Mouse (Mus musculus) limb, embryonic 10.5 days (tissue): ENCODE data around the gene Magi1. TPM values are rescaled to one million over a fixed set of nuclear protein-coding genes. Genes with fewer than 3 reads are reported as not detected.

Experiments used
- DNase-seq: peaks from one replicate; pipeline ENCODE4 v3.0.0-alpha.2; 2017; ENCODE audit warnings: low spot score
- H3K27ac ChIP-seq: fragments of 300-500 bp; sonication (generic); 2 replicates; pipeline ENCODE4 v1.5.1; 2016; ENCODE audit warnings: mild to moderate bottlenecking
- H3K27me3 ChIP-seq: fragments of 300-500 bp; sonication (generic); 2 replicates; pipeline ENCODE4 v1.6.1; 2016; ENCODE audit warnings: low read depth, mild to moderate bottlenecking; ENCODE audit not compliant: poor library complexity, severe bottlenecking
- H3K36me3 ChIP-seq: fragments of 300-500 bp; sonication (generic); 2 replicates; pipeline ENCODE4 v1.6.1; 2016; ENCODE audit warnings: mild to moderate bottlenecking, moderate library complexity
- H3K4me1 ChIP-seq: fragments of 300-500 bp; sonication (generic); 2 replicates; pipeline ENCODE4 v1.6.1; 2016
- H3K4me3 ChIP-seq: fragments of 300-500 bp; sonication (generic); 2 replicates; pipeline ENCODE4 v1.5.1; 2016; ENCODE audit warnings: mild to moderate bottlenecking, moderate library complexity
- H3K9me3 ChIP-seq: fragments of 300-500 bp; sonication (generic); replicated peaks from 2 replicates; pipeline ENCODE4 v1.6.1; 2016; ENCODE audit warnings: mild to moderate bottlenecking
- WGBS: fragments of 180-500 bp; shearing (Covaris S2); methylation state at CpG from one replicate; pipeline ENCODE4 v1.1.7; 2016; 5-methylcytosine and 5-hydroxymethylcytosine counted together
- polyA plus RNA-seq: library from polyadenylated mRNA; unstranded; fragments of >200 nt; fragmentation: Nextera tagmentation; extraction: Ambion mirVana; gene quantifications from 2 replicates; pipeline ENCODE4 v1.2.1, GENCODE M21; 2016

The Magi1 gene
- polyA plus RNA-seq, 1 experiment from 2014 or later, result 16.7 TPM

- DNase-seq, result no peak
- Histone ChIP-seq H3K4me1 (peaks cover 23% of the 10 kb centered on the region), H3K4me3 (no peak overlapping the region), H3K27me3 (no peaks in the 10 kb centered on the region), H3K27ac (peak overlapping the region; percentile 68), H3K9me3 (no peaks in the 10 kb centered on the region), H3K36me3 (no peaks in the 10 kb centered on the region)
- WGBS, result 54% methylated on average over 8 of the region's 8 CpGs
These were observed 427.7 kb downstream of the Magi1 start for GRCm38 (mm10) chr6:93855806-93856641.

DNA sequence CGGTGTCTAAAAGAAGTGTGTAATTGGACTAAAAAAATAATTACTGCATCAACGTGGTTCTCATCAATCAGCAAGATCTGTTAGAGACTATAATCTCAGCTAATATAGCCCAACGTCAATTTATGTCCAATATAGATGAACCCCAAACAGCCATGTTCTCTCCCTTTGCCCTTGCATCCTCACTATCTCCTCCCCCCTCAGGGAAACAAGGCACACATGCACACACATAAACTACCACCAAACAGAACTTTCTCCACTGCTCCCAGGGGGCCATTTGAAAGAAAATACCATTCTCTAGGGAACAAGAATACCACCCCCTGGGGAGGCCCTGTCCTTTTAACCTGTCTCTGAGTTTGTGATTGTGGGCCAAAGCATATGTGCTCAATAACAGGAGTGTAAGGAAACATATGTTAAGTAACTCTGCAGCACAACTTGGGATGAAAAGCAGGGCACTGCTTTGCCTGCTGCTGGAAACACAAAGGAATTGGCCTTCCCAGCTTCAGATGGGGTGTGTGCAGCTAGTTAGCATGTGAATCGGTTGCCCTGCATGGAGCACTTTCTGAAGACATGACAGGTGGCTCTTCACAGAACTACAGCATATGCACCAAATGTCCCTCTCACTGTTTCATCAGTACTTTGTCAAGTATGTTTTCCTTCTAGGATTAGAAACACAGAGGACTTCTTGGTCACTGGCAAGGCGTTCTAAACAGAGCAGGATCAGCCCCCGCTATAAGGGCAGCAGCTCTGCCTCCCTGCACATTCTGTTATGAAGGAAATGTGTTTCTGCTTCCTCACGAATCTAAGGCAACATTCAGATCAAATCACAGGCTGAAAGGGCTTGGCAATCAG, 434.6 kb downstream of the Magi1 start:
- 63% methylated on average over 7 of the region's 7 CpGs for WGBS
- no peak overlapping the region for H3K27ac ChIP-seq
- H3K27me3 ChIP-seq, result no peaks in the 10 kb centered on the region
- DNase-seq, result no peak
- H3K36me3 ChIP-seq, result no peaks in the 10 kb centered on the region
- H3K4me1 ChIP-seq, result peaks cover 20% of the 10 kb centered on the region
- no peak overlapping the region for H3K4me3 ChIP-seq
- no peaks in the 10 kb centered on the region for H3K9me3 ChIP-seq

GRCm38 (mm10) chr6:93845498-93845897, 438.2 kb downstream of the Magi1 start:
- no peak overlapping the region for H3K4me3 ChIP-seq
- DNase-seq, result no peak
- H3K4me1 ChIP-seq, result peaks cover 16% of the 10 kb centered on the region
- WGBS, result 82% methylated on average over 3 of the region's 3 CpGs
- H3K36me3 ChIP-seq, result no peaks in the 10 kb centered on the region
- H3K27me3 ChIP-seq, result no peaks in the 10 kb centered on the region
- no peaks in the 10 kb centered on the region for H3K9me3 ChIP-seq
- H3K27ac ChIP-seq, result no peak overlapping the region

DNA sequence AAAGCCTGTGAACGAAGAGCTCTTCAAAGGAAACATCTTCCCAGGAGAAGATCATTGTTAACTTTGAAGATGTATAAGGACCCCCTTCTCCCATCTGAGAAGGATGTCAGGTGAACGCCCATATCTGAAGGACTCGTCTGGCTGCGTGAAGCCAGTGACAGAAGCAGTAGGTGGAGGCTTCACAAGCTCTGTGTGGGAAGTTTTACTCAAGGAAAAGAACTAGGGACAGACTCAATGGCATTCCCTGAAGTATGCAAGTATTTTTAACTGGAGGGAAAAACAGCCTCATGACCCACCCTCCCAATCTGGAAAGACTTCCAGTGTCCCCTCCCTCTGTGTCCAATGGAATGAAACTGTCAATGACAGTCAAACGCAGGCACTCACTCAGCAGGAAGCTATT, 438.6 kb downstream of the Magi1 start:
- no peaks in the 10 kb centered on the region for H3K9me3 ChIP-seq
- no peaks in the 10 kb centered on the region for H3K27me3 ChIP-seq
- H3K4me1 ChIP-seq, result peaks cover 16% of the 10 kb centered on the region
- H3K36me3 ChIP-seq, result no peaks in the 10 kb centered on the region
- H3K4me3 ChIP-seq, result no peak overlapping the region
- no peak for DNase-seq
- WGBS, result 83% methylated on average over 5 of the region's 5 CpGs
- no peak overlapping the region for H3K27ac ChIP-seq

DNA sequence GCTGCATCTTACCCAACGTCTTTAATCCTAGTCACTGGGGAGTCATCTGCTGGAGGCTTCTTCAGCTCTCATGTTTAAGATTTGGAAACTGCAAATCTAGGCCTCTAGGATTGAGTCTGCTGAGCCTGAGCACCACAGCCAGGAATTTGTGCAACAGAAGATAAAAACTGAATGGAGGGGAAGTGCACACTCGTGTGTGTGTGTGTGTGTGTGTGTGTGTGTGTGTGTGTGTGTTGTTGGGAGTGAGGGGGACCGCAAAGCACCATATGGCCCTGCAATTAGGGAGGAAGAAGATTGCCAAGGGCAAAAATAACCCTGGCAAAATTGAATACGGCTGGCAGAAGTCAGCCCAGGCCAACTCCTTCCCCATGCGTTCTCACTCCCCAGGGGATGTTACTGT, 439.1 kb downstream of the Magi1 start:
- no peak for DNase-seq
- WGBS, result 74% methylated on average over 5 of the region's 5 CpGs
- Histone ChIP-seq H3K36me3 (no peaks in the 10 kb centered on the region), H3K27me3 (no peaks in the 10 kb centered on the region), H3K4me1 (peaks cover 17% of the 10 kb centered on the region), H3K27ac (no peak overlapping the region), H3K9me3 (no peaks in the 10 kb centered on the region), H3K4me3 (no peak overlapping the region)

DNA sequence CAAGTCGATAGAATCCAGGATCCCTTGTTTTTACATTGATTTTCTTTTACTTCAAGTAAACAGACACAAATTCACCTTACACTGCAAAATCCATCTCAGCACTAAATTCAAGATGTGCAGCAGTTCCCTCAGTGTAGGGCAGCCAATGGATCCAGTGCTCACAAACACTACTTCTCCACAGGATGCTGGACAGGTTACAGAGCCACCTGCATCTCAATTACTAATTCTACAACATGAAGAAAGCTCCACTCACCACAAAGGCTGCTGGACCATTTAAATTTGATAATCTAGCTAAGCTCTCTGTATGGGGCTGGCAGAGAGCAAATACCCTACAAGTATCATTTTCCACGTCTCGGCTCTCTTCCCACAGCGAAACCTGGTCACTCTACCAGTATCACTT, 445.3 kb downstream of the Magi1 start:
- Histone ChIP-seq H3K4me1 (peaks cover 7% of the 10 kb centered on the region), H3K27ac (no peak overlapping the region), H3K27me3 (no peaks in the 10 kb centered on the region), H3K4me3 (no peak overlapping the region), H3K9me3 (no peaks in the 10 kb centered on the region), H3K36me3 (no peaks in the 10 kb centered on the region)
- WGBS, result 94% methylated on average over 4 of the region's 4 CpGs
- DNase-seq, result no peak

DNA sequence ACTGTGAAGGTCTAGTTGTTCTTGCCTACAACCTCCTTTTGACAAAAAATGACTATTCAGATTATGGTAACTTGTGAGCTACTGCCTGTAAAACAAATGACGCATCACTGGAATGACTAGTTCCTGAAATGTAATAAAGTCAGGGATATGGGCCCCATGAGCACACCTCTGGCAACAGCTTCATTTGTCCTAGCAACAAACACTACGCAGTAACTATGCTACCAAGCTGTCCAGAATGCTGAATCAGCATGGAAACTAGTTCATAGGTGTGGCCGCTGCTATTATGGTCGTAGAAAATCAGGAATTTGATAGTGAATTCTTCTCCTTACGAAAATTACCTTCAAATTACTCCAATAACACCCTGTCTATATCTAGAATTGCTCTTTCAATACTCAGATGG, 447.1 kb downstream of the Magi1 start:
- no peak for DNase-seq
- Histone ChIP-seq H3K27me3 (no peaks in the 10 kb centered on the region), H3K4me1 (peaks cover 7% of the 10 kb centered on the region), H3K27ac (no peak overlapping the region), H3K9me3 (no peaks in the 10 kb centered on the region), H3K36me3 (no peaks in the 10 kb centered on the region), H3K4me3 (no peak overlapping the region)
- WGBS, result 95% methylated on average over 5 of the region's 5 CpGs

DNA sequence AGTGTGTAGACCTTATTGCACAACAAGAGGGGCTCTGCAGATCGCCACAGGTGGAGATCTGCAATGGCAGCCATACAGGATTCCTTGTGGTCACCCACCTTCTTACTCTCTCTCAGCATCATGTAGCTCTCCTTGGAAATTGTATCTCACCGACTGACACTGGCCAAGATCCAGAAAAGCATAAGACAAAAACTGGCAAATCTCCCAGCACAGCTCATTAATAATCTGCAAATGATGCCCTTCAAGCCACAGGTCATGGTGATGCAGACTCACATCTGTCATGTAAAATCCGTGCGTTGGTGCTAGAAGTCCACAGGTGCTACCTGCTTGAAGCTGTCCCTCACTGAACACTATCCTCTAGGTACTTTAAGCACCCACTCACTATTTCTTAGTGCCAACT, 448.5 kb downstream of the Magi1 start:
- H3K4me1 ChIP-seq, result peaks cover 18% of the 10 kb centered on the region
- H3K27me3 ChIP-seq, result peaks cover 5% of the 10 kb centered on the region; the same call in 1 of the 2 replicates
- H3K9me3 ChIP-seq, result no peaks in the 10 kb centered on the region
- H3K27ac ChIP-seq, result no peak overlapping the region
- DNase-seq, result no peak
- 92% methylated on average over 4 of the region's 4 CpGs for WGBS
- no peak overlapping the region for H3K4me3 ChIP-seq
- no peaks in the 10 kb centered on the region for H3K36me3 ChIP-seq

GRCm38 (mm10) chr6:93828262-93828661, 455.5 kb downstream of the Magi1 start:
- DNase-seq, result no peak
- H3K36me3 ChIP-seq, result no peaks in the 10 kb centered on the region
- 82% methylated on average over 6 of the region's 6 CpGs for WGBS
- H3K4me1 ChIP-seq, result peaks cover 33% of the 10 kb centered on the region
- H3K27ac ChIP-seq, result no peak overlapping the region
- H3K9me3 ChIP-seq, result no peaks in the 10 kb centered on the region
- no peak overlapping the region for H3K4me3 ChIP-seq
- peaks cover 5% of the 10 kb centered on the region; the same call in 1 of the 2 replicates for H3K27me3 ChIP-seq

DNA sequence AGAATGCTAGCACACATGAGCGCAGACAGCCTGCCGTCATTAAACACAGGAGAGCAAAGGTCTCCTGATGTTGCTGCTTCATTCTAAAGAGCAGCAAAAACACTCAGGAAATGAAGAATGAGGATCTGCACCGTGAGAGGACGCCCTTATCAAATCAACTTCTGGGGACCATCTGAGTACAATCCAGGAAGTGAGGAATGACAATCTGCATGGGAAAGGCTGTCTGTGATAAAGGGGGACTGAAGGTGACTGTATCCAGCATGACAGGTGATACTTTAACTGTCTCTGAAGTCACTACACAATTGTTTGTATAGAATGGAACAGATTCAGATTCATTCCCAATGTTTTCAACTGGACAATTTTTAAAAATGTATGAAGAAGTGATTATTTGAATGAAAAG, 456.8 kb downstream of the Magi1 start:
- H3K4me3 ChIP-seq, result no peak overlapping the region
- no peaks in the 10 kb centered on the region for H3K9me3 ChIP-seq
- no peak overlapping the region for H3K27ac ChIP-seq
- H3K4me1 ChIP-seq, result peaks cover 40% of the 10 kb centered on the region
- peaks cover 5% of the 10 kb centered on the region; the same call in 1 of the 2 replicates for H3K27me3 ChIP-seq
- DNase-seq, result no peak
- no peaks in the 10 kb centered on the region for H3K36me3 ChIP-seq
- WGBS, result 71% methylated on average over 4 of the region's 4 CpGs

DNA sequence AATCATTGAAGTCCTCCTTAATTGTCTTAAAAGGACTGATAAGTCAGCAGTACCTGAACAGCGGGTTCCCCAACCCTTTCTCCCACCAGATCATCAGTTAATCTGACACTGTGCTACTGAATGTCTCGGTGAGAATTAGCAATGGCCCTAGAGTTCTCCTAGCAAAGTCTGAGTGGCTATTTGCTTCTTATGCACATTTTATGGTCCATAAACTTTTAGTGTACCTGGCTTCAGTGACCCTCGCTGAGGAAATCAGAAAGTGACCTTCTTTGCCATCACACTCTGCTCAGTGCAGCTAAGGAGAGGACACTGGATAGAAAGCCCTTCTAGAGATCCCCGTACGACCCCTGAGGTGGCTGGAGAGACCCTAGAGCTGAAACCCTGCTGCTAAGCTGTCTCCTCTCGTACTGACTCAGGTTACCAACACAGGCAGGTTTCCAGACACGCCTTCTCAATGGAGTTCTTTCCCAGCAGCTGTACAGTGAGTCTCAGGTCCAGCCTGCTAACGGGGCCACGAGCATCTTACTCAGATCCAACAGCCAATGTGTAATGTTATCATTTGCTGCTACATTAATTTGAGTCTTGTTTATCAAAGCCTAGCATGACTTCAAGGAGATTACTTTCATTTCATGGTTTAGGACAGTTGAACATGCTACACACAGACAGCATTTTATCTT, 461.4 kb downstream of the Magi1 start:
- DNase-seq, result no peak
- Histone ChIP-seq H3K27ac (no peak overlapping the region), H3K27me3 (no peaks in the 10 kb centered on the region), H3K36me3 (no peaks in the 10 kb centered on the region), H3K9me3 (no peaks in the 10 kb centered on the region), H3K4me3 (no peak overlapping the region), H3K4me1 (peaks cover 29% of the 10 kb centered on the region)
- WGBS, result 66% methylated on average over 9 of the region's 9 CpGs

GRCm38 (mm10) chr6:93821512-93821911, 462.2 kb downstream of the Magi1 start:
- no peaks in the 10 kb centered on the region for H3K9me3 ChIP-seq
- H3K4me3 ChIP-seq, result no peak overlapping the region
- H3K27ac ChIP-seq, result no peak overlapping the region
- no peaks in the 10 kb centered on the region for H3K36me3 ChIP-seq
- no peaks in the 10 kb centered on the region for H3K27me3 ChIP-seq
- no peak for DNase-seq
- peaks cover 25% of the 10 kb centered on the region for H3K4me1 ChIP-seq
- WGBS, result 81% methylated on average over 7 of the region's 7 CpGs

DNA sequence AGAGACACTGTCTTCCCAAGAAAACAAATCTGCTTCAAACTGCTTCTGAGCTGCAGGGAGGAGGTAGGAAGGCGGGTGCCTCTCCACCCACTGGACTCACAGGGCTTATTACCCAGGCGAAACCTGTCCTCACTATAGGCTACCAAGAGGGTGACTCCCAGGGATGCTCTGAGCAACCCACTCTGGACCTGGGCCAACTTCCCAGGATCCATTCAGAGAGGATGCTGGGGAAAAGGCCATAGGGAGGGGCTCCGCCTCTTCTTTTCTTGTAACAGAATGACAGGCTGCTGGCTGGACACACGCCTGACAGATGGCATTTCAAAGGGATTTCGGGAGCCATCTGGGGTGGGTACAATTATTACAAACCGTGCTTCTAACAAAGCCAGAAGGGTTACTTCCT, 463.8 kb downstream of the Magi1 start:
- no peaks in the 10 kb centered on the region for H3K27me3 ChIP-seq
- H3K9me3 ChIP-seq, result no peaks in the 10 kb centered on the region
- DNase-seq, result no peak
- no peak overlapping the region for H3K27ac ChIP-seq
- no peak overlapping the region for H3K4me3 ChIP-seq
- peaks cover 25% of the 10 kb centered on the region for H3K4me1 ChIP-seq
- WGBS, result 56% methylated on average over 6 of the region's 6 CpGs
- no peaks in the 10 kb centered on the region for H3K36me3 ChIP-seq
